Mouse (Mus musculus): ENCODE results near the gene Aldh3b1.

The Aldh3b1 gene

DNA sequence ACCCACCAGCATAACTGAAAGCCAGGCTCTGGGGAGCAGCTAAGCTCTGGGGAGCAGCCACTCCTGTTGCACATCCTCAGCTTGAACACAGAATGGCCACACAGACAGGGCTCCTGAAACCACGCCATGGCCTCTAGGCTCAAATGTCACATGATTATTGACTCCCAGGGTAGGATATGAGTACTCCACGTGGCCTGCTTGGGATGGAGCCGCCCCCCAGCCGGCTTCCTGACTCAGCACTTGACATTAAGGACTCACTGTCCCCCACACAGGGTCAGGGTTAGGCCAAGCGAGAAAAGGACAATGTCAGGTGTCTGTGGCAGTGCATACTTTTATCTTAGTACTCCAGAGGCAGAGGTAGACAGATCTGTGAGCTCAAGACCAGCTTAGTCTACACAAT, 19.4 kb downstream of the Aldh3b1 start:
- DNase-seq, result no peak

DNA sequence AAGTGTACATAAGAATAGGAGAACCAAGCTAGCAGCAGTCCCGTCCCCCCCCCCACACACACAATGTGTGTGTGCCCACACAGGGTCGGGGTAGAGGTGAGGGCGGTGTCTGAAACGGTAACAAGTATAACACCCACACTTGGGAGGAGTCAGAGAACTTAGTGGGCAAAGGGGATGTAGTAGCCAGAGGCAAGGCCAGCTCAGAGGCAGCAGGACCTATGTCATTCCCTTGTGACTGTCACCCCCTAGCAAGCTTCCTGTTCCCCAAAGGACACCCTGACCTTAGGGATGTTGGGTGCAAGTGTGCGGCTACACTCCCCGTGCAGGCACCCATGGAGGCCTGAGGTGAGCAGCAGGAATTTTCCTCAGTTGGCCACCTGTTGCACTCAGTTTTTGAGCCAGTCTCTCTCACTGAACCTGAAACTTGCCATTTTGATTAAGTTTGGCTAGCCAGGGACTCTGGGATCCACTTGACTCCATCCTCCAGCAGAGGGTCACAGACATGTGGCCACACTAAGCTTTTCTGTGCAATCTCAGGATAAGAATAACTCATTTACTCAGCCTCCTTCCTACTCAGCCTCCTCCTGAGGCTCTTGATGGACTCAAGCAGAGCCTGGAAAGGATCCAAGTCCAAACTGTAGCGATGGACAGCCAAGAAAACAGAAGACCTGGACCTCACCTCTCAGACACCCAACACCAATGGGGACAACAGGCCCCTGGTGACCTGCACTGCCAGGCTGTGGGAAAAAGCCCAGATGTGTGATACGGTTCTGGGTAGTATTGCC, 21.5 kb downstream of the Aldh3b1 start:
- no peak for DNase-seq

DNA sequence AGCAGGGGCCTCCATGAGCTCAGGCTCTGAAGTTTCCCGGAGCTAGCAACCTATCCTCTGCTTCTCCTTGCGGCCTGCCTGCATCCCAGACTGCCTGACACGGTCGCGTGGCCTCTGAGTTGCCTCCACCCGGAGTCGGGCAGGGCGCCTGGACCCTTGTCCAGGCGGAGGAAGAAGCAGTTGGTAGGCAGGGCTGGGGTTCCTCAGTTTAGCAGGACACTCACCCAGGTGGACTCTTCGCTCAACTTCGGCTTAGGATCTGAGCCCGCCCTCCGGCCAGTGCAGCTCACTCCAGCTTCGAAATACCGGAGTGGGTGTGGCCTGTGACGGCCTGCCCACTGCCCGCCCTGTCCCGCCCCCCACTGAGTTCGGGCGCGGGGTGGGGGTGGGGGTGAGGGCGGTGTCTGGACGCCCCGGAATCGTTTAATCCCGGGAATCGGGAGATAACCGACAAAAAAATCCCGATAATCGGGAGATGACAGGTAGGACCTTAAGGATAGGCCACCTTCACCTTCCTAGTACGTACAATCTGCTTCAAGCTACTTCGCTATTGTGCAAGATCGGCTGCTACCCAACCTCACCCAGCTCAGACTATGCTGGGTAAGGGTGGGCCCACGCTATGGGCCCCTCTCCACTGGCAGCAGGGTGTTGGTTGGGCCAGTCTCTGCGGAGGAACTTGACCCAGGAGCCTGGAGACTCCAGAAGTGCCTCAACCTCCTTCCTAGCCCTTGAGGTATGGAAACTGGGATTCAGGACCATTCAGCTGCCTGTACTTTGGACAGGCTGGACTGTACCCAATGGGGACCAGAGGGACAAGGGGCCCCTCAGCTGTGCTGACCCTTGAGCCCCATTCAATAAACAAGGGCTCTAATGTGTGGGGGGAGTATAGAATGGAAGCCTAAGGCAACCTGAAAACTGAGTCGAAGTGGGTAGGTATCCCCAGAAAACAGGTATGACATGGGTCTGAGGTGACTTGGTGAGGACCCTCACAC, 22.5 kb downstream of the Aldh3b1 start, which contains the start of gene Tcirg1:
TSS of gene Tcirg1 (minus strand) at position 339 of the 992 bp plus-strand sequence.
- peak; percentile 77 for DNase-seq

DNA sequence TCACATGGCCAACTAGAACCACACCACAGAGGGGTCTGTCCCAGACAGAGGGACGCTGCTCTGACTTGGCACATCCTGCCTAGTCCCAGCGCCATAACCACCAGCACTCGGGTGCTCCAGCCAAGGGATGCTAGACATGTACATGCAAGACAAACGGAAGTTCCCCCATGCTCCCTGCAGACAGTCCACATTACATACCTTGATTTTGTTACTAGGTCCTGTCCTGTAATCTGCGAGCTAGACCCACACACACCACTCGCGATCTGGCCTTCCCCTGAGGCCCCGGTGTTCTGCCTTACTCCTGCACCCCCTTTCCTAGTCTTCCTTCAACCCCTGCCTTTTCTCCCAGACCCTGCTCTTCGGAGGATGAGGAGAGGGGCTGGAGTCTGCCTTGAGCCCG, 23.3 kb downstream of the Aldh3b1 start:
- peak; percentile 39 for DNase-seq

DNA sequence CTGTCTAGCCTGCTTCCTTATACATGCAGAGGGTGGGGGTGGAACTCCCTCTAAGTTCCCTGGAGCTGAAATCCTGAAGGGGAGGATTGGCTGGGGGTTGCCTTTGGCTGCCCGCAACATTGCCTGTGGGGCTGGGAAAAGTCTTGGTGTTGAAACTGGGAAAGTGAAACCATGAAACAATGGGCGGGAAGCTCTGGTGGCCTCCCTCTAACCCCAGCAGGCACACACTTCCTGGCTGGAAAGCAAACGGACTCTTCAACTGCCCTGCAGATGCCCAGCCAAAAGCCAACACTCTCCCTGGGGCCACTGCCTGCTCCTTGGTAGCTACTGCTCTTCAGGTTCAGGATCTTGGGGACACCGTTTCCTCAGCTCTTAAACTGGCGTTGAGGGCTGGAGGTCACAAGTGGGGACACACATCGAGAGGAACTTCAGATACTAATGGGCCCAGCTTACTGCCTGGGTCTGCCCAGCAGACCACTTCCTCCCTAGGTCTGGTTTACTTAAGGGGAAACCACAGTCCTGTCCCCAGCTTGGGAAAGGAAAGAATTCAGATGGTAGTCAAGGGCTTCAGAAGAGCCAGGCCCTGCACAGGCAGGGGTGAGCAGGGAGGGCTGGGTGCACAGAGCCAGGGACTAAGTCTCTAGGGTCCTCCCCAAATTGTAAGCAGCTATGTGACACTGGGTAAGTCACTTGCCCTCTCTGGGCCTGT, 24.2 kb downstream of the Aldh3b1 start:
- no peak for DNase-seq

DNA sequence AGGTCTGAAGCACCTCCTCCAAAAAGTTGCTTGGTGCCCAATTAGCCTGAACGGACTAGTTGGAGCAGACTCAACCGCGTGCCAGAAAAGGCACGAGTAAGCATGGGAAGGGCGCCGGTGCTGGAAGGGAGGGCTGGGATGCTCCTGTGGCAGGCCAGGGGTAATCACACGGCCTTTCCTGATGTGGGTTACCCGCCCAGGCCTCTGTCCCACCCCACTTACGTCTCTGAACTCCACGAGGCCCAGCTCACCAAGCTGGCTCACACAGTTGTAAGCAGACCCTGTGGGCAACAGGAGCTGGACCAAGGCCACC, 25.3 kb downstream of the Aldh3b1 start:
- DNase-seq, result no peak

DNA sequence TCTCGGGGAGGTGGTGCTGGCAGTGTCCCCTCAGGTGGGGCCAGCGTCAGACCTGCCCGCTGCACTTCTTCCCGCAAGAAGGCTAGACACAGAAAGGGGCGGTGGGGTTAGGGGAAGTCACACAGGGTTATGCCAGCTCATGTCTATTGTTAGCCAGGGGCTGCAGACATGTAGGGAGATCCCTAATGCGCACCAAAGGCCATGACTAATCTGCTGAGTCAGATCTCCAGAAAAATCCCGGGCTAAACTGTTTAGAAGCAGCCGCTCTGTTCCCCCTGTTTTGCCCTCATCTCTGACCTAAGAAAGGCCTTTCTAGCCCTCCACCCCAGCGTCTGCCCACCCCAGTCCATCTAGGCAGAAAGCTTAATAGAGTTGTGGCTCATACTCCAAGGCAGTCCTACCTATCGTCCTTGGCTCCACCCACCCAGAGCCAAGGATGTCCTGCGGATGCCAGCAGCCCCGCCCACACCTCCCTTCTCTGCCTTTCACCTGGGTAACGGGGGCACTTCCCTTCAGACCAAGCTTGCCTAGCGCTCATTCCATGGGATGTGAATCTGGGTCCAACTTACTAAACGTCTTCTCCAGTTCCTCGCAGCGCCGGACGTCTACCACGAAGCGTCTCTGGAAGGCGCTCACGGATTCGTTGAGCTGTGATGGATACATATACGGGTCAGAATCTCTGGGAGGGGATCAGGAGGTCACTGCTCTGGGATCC, 25.8 kb downstream of the Aldh3b1 start:
- DNase-seq, result no peak

DNA sequence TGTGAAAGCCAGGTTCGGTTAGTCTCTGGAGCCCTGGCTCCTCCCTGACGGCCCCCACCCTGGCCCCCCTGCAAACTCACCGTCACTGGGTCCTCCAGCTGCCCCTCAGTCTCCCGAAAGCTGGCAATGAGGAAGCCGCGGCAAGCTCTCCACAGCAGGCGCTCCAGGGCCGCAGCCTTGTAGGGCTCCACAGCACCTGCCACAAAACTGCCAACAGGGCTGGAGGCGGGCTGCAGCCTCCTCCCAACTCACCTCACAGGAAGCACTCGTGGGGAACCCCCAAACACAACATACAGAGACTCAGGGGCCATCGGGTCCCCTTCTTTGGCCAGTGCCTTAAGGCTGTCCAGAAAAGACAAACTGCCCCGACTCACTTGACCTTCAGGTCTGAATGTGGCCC, 26.6 kb downstream of the Aldh3b1 start:
- peak; percentile 68 for DNase-seq

DNA sequence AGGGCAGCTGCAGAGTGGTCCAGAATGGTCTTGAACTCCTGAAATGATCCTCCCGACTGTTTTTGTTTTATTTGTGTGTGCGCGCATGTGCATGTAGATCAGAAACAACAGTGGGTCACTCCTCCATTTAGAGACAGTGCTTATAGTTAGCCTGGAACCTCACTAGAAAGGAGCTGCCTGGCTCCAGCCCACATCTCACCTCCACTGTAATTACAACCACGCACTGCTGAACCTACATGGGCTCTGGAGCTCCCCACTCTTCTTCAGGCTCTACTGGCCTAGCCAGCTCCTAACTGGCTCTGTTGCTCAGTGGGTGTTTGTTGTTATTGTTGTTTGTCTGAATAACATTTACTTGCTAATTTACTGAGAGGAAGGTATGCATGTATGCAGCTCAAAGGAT, 30.0 kb downstream of the Aldh3b1 start:
- no peak for DNase-seq

DNA sequence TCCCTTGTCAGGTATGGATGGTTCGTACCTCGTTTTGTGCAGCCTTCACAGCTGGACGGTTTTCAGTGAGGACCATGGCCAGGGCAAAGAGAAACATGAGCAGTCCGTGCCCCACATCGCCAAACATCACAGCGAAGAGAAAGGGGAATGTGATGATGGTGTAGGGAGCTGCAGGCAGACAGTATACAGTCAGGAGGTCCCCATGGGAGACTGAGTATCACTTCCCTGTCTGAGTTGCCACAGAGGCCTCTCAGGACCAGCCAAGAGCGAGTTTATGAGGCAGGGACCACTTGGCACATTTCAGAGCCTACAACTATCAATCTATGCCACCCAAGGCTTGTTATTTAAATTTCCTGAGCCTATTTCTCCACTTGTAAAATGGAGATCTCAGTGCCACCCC, 30.7 kb downstream of the Aldh3b1 start:
- no peak for DNase-seq

DNA sequence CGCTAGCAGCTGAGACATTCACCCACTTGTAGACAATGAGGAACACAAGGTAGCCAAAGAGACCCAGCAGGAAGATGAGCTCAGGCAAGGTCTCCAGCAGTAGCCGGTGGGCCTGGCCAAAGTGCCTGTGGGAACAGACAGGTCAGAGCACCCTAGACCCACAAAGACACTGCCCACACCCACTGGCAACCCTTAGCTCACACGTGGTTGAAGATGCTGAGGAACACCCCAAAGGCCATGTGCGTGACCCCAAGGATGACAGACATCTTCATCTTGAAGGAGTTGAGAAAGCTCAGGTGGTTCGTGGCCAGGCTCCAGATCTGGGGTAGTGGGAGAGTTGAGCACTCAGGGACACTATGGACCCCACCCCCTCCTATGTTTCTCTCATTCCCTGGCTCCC, 32.1 kb downstream of the Aldh3b1 start:
- no peak for DNase-seq

DNA sequence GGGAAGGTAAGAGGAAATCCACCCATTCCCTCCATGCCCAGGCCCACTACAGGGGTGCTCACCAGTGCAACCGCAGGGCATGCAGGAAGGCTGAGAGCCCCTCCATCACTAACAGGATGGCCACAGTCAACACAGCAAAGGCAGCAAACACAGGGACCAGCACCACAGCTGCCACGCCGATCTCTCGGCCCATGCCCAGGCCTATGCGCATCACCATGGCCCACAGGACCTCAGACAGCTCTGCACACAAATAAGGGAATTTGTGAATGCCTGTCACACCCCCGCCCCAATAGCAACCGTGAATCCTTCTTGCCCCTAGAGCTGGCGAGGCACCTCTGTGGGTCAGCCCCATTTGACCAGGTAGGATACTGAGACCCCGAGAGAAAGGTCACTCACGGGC, 33.4 kb downstream of the Aldh3b1 start:
- no peak for DNase-seq

DNA sequence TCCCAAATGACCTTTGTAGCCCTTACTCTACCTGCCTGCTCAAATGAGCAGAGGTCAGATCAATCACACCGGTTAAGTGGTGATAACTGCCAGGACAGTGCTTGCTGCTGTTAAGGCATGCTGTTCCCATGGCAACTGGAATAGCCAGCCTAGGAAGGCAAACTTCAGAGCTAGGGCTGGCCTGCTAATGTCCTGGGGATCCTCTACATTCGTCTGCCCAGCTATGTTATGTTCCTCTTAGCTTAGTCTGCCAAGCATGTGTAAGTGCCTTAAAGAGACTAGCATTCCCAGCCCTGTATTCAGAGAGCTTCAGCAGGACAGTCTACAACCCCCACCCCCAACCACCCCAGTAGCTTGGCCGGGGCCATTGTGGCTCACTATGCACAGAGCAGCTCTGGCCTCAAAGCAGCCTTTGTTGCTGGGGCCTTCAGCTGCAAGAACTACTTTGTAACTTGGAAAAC, 34.4 kb downstream of the Aldh3b1 start:
- no peak for DNase-seq

DNA sequence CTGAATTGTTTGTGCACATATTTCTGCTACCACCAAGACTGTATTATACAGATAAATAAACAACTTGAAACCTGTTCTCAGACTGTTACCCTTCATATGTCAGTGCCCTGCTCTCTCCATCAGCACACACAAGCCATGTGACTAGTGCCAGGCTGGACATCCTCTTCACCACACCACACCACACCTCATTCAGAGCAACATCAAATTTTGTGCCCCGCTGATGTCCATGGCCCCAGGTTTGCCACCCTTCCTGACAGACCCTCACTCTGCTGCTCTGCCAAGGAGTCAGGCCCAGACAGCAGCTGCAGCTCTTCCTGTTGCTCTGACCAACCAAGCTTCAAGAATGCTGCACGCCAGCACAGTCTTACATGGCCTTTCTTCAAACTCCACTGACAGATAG, 35.3 kb downstream of the Aldh3b1 start:
- no peak for DNase-seq

DNA sequence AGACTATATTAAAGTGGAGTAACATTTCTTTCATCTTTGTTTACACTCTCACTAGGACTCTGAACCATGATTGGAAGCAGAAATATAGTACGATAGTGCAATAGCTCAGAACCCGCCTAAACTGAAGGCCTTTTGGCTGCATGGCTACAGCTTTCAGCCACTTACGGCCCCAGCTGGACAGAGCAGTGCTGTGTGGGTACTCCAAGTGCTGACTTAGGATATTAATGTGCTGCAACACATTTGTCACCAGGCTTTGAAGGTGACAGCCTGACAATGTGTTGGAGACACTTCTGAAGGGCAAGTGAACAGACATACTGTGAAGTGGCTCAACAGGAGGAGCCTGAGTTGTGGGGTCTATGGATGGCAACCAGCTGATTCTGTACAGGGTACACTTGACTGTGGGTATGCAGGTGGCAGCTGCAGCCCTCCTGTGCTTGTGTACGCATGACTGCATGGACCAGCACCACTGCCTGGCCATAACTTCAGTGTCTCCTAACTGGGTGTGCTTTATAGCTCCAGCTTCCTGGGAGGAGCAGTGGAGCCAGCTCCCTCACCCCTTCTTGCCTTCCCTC, 36.0 kb downstream of the Aldh3b1 start:
- DNase-seq, result no peak

DNA sequence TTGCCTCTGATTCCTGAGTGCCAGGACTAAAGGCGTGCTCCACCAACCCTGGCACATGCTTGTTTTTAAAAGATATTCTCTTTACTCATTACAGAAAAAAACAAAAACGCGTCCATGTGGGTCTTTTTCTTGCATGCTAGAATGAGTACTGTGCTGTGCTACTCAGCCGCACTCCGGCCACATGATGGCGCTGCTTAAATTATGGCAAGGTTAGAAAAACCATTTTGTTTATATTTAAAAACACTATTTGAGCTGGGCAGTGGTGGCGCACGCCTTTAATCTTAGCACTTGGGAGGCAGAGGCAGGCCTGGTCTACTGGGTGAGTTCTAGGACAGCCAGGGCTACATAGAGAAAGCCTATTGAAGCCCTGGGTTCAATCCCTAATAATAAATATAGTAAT, 39.4 kb downstream of the Aldh3b1 start:
- peak; percentile 72 for DNase-seq

DNA sequence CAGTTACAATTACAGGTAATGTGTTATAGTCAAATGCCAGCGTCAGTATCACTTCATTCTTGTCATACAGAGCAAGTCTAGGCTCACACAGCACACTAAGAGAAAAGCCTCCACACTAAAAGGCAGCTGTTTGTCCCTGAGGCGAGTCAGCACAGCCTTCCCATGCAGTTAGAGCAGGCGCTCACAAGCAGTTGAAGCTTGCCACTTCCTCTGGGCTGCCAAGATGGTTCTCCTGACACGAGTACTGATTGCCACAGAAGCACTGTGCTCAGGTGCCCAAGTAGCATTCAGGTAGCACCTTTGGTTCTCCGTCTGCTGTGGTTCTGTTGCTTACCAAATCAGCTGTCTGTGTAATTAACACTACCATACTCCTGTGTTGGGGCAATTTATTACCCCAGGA, 40.5 kb downstream of the Aldh3b1 start:
- DNase-seq, result no peak

DNA sequence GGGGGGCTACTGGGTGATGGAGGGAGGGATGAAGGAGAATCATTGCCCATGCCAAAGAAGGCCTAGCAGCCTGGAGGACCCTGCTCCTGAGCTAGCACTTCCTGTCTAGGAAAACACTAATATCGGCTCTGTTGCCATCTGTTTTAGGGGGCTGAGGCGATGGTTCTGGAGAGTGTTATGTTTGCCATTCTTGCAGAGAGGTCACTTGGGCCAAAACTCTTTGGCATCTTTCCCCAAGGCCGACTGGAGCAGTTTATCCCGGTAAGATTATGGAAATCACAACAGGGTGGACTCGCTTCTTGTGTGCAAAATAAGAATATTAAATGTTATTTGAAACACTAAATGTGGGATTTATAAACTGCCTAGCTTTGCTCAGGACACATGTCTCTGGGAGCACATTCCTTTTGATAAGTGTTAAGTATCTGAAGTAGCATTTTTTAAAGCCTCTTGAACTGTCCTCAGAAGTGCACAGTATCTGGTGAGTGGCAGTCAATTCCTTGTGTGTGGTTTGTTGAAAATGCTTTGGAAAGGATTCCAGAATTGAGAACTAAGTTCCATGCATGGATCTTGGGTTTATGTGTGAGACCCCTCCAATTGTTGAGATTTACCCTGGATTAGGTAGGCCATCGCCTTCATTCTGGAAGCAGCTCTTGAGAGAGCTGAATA, 45.1 kb downstream of the Aldh3b1 start:
- no peak for DNase-seq

DNA sequence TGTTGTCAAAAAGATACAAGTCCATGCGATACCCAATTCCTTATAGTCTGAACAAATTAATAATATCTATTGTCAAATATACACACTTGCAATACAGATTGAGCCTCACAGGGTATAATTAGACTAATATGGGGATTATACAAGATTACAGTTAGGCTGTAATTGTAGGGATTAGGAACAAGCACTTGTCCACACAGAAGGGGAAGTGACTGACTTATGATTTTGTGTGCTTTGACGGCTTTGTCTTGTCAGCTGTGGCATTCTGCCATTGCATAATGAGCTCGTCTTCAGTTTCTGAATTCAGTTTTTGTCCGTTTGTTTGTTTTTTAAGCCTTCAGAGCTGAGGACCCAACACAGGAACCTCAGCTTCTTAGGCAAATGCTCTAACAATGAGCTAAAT, 47.4 kb downstream of the Aldh3b1 start:
- DNase-seq, result no peak

DNA sequence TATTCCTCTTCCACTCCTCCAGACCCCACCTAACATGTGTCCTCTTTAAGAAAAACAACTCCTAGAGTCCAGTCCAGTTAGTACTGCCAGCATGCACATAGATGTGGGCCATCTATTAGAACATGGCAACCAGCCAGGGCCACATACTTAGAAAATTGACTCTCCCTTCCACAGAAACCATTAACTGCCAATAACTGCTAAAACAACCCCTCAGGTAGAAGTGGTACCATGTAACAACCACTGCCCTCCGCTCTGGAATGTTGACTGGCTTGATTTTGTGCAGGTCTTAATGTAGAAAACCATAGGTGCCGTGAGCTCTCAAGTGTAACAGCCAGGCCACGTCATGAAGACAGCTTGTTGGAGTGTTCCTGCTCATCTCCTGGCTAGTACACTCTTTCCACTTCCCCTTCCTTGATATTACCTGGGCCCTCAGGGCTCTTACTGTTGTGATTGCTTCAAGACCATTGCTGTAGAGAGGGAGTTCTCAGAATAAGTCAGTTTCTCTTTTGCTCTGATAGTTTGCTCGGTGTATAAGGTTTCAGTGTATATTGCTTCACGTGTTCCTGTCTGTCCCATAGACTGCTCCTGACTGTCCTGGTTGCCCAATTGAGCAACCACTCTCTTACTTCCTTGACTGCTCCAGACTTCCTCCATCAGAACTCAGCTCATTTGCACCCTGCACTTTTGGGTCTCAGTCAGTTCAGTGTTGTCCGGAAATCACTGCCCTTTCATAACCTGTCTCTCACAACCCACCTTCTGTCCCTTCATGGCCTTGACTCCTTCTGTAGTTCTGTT, 49.4 kb downstream of the Aldh3b1 start:
- DNase-seq, result no peak

DNA sequence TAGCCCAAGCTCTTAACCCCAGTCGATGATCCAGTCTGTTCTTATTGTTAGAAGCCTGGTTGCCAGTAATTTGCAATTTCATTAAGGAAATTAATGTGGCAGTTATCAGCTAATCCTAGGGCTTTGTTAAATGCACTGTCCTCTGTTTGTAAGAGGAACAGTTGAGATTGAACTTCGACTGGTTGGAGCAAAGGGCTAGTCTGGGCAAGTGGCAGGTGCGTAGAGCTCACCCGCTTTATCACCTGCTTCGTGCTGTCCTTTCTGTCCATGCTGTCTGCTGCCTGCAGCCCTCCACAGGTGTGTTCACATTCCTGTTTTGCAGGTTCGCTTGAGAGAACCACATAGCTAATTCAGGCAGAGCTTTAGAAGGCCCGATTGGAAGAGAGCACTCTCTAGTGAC, 54.6 kb downstream of the Aldh3b1 start:
- no peak for DNase-seq
